Mouse (Mus musculus) limb, embryonic 15.5 days (tissue): ENCODE measurements at regions not wholly inside any gene's neighbourhood (a gene's known extent, or its start where the extent isn't known, plus 50 kb on each side); places are given as distances from the start of the nearest gene placed in this dataset.

Experiments
- ATAC-seq: fragments of 200-750 bp; cut with Nextera tagmentation; 2 replicates; pipeline ENCODE4 v1.8.0; 2017; ENCODE audit warnings: low read depth, moderate TSS enrichment; ENCODE audit not compliant: insufficient number of reproducible peaks, low FRiP score, low TSS enrichment
- H3K27ac ChIP-seq: fragments of 300-500 bp; sonication (generic); 2 replicates; pipeline ENCODE4 v1.5.1; 2015; ENCODE audit warnings: moderate library complexity, mild to moderate bottlenecking, inconsistent platforms
- H3K27me3 ChIP-seq: fragments of 300-500 bp; sonication (generic); 2 replicates; pipeline ENCODE4 v1.6.1; 2015; ENCODE audit warnings: inconsistent platforms
- H3K36me3 ChIP-seq: fragments of 300-500 bp; sonication (generic); 2 replicates; pipeline ENCODE4 v1.6.1; 2015; ENCODE audit warnings: inconsistent platforms
- H3K4me1 ChIP-seq: fragments of 300-500 bp; sonication (generic); 2 replicates; pipeline ENCODE4 v1.6.1; 2015; ENCODE audit warnings: inconsistent platforms
- H3K4me2 ChIP-seq: fragments of 300-500 bp; sonication (generic); 2 replicates; pipeline ENCODE4 v1.6.1; 2015; ENCODE audit warnings: mild to moderate bottlenecking, inconsistent platforms
- H3K4me3 ChIP-seq: fragments of 300-500 bp; sonication (generic); 2 replicates; pipeline ENCODE4 v1.5.1; 2015; ENCODE audit warnings: mild to moderate bottlenecking, inconsistent platforms
- H3K9ac ChIP-seq: fragments of 300-500 bp; sonication (generic); 2 replicates; pipeline ENCODE4 v1.6.1; 2015; ENCODE audit warnings: inconsistent platforms
- H3K9me3 ChIP-seq: fragments of 300-500 bp; sonication (generic); 2 replicates; pipeline ENCODE4 v1.6.1; 2016; ENCODE audit warnings: inconsistent platforms
- WGBS: fragments of 180-500 bp; shearing (Covaris S2); methylation state at CpG from one replicate; pipeline ENCODE4 v1.1.7; 2015; 5-methylcytosine and 5-hydroxymethylcytosine counted together

GRCm38 (mm10) chr8:89563544-89563943 is 519.6 kb upstream of the Sall1 start:
- H3K4me2 ChIP-seq, result no peak overlapping the region
- no peak overlapping the region for H3K27ac ChIP-seq
- H3K36me3 ChIP-seq, result no peaks in the 10 kb centered on the region
- no peaks in the 10 kb centered on the region for H3K9me3 ChIP-seq
- H3K9ac ChIP-seq, result no peak overlapping the region
- H3K4me1 ChIP-seq, result no peaks in the 10 kb centered on the region
- ATAC-seq, result no peak
- H3K4me3 ChIP-seq, result no peak overlapping the region
- H3K27me3 ChIP-seq, result peaks cover 45% of the 10 kb centered on the region
- WGBS, result 32% methylated on average over 2 of the region's 2 CpGs

- Histone ChIP-seq H3K27me3 (peaks cover 36% of the 10 kb centered on the region), H3K4me3 (no peak overlapping the region), H3K27ac (no peak overlapping the region), H3K4me2 (no peak overlapping the region), H3K4me1 (no peaks in the 10 kb centered on the region), H3K9ac (no peak overlapping the region), H3K9me3 (no peaks in the 10 kb centered on the region), H3K36me3 (no peaks in the 10 kb centered on the region)
- no peak for ATAC-seq
- WGBS, result 35% methylated on average over 8 of the region's 8 CpGs
Measured at GRCm38 (mm10) chr8:89562597-89562996, 518.6 kb upstream of the Sall1 start.

- Histone ChIP-seq H3K4me2 (no peak overlapping the region), H3K9ac (no peak overlapping the region), H3K36me3 (no peaks in the 10 kb centered on the region), H3K4me3 (no peak overlapping the region), H3K4me1 (no peaks in the 10 kb centered on the region), H3K9me3 (no peaks in the 10 kb centered on the region), H3K27ac (no peak overlapping the region), H3K27me3 (no peaks in the 10 kb centered on the region)
- no peak for ATAC-seq
- 15% methylated on average over 3 of the region's 3 CpGs for WGBS
Measured at GRCm38 (mm10) chr8:89541231-89541630, 497.3 kb upstream of the Sall1 start.

DNA sequence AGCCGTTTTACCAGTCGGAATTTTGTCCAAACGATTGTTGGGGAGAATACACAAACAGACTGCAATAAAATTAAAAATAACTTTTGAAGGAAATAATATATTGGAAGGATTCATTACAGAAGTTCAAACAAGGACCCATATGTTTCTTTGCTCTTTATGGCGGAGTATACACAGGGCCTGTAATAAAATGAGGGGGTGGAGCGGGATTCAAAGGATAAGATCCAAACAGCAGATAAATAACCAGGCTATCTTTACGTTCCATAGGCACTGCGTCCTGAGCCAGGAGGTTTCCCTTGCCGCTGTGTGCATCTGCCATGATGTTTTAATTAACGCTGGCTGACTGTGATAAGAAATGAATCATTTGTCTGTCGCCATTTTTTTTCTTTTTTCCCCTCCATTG is 490.6 kb upstream of the Sall1 start:
- Histone ChIP-seq H3K9ac (no peak overlapping the region), H3K36me3 (no peaks in the 10 kb centered on the region), H3K4me2 (no peak overlapping the region), H3K4me3 (no peak overlapping the region), H3K27ac (no peak overlapping the region), H3K9me3 (no peaks in the 10 kb centered on the region), H3K4me1 (peaks cover 4% of the 10 kb centered on the region; the same call in 1 of the 2 replicates), H3K27me3 (no peaks in the 10 kb centered on the region)
- 25% methylated on average over 10 of the region's 10 CpGs for WGBS
- ATAC-seq, result no peak

DNA sequence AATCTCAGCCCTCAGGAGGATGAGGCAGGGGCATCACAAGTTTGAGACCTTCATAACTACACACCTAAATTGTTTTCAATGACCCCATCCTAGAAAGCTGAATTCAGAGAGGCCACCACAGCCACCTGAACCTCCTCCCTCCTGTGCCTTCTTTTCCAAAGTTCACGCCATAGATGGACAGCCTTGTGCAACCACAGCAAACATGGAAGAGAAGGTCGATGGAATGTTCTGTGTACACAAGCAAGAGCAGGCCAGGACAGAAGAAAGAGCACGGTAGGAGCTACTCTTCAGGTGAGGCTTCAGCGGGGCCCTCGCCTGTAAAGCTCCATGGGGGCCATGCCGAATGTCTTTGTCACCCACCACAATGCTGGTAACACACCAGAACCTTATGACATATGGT is 481.1 kb upstream of the Sall1 start:
- Histone ChIP-seq H3K9me3 (no peaks in the 10 kb centered on the region), H3K27me3 (0 out of 2 replicates have a peak, but pooled peaks cover 4% of the 10 kb centered on the region), H3K4me2 (no peak overlapping the region), H3K36me3 (no peaks in the 10 kb centered on the region), H3K9ac (no peak overlapping the region), H3K27ac (no peak overlapping the region), H3K4me3 (no peak overlapping the region), H3K4me1 (no peaks in the 10 kb centered on the region)
- WGBS, result 86% methylated on average over 6 of the region's 6 CpGs
- ATAC-seq, result no peak

DNA sequence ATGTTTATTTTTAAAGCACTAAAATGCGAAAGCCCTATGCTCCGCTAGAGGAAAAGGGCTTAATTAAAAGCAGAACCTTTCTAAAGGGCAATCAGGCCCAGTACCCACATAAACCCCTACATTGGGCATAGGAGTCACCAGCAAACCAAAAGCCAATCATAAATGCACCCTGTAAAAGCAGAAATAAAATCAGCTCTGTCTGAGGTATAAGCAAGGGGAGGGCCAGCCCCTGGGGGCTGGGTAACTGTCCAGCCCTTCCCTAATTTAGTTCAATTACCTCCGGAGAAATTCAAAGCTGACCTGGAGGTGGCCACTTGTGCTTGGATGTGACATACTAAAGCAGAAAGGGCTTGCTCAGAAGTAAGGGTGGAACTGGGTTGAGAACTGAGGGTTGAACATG is 479.4 kb upstream of the Sall1 start:
- Histone ChIP-seq H3K4me1 (no peaks in the 10 kb centered on the region; the same call in 1 of the 2 replicates), H3K9ac (no peak overlapping the region), H3K27me3 (0 out of 2 replicates have a peak, but pooled peaks cover 4% of the 10 kb centered on the region), H3K4me2 (no peak overlapping the region), H3K4me3 (no peak overlapping the region), H3K27ac (no peak overlapping the region), H3K9me3 (no peaks in the 10 kb centered on the region), H3K36me3 (no peaks in the 10 kb centered on the region)
- WGBS, result 42% methylated on average over 3 of the region's 3 CpGs
- ATAC-seq, result no peak

DNA sequence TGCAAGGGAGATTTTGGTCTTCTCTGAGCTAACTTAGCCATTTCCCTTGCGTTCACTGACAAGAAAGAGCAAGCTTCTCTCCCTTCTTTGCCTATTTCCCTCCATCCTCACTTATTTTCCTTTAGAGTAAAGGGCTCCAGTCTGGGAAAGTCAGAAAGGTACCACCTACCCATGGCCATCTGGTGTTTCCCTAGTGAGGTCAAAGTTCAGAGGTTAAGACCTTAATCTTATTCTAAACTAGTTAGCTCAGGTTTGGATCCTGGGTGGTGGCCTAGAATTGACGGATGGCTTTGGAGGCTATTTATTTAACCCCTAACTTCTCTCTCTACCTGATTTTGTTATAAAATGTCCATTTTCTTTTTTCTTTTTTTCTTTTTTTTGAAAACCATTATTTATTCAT is 472.6 kb upstream of the Sall1 start:
- Histone ChIP-seq H3K4me2 (no peak overlapping the region), H3K36me3 (no peaks in the 10 kb centered on the region), H3K27me3 (no peaks in the 10 kb centered on the region), H3K9ac (no peak overlapping the region), H3K27ac (no peak overlapping the region), H3K4me3 (no peak overlapping the region), H3K4me1 (no peaks in the 10 kb centered on the region; the same call in 1 of the 2 replicates), H3K9me3 (no peaks in the 10 kb centered on the region)
- WGBS, result 63% methylated on average over 2 of the region's 2 CpGs
- no peak for ATAC-seq

GRCm38 (mm10) chr8:89514270-89514669 is 470.3 kb upstream of the Sall1 start:
- 41% methylated on average over 3 of the region's 3 CpGs for WGBS
- Histone ChIP-seq H3K4me1 (no peaks in the 10 kb centered on the region), H3K4me2 (no peak overlapping the region), H3K27me3 (no peaks in the 10 kb centered on the region), H3K9me3 (no peaks in the 10 kb centered on the region), H3K9ac (no peak overlapping the region), H3K36me3 (no peaks in the 10 kb centered on the region), H3K4me3 (no peak overlapping the region), H3K27ac (no peak overlapping the region)
- no peak for ATAC-seq

- no peak overlapping the region for H3K4me2 ChIP-seq
- no peak for ATAC-seq
- no peaks in the 10 kb centered on the region for H3K9me3 ChIP-seq
- no peak overlapping the region for H3K9ac ChIP-seq
- 33% methylated on average over 6 of the region's 6 CpGs for WGBS
- no peaks in the 10 kb centered on the region for H3K27me3 ChIP-seq
- no peaks in the 10 kb centered on the region for H3K36me3 ChIP-seq
- peaks cover 4% of the 10 kb centered on the region; the same call in 1 of the 2 replicates for H3K4me1 ChIP-seq
- no peak overlapping the region for H3K4me3 ChIP-seq
- H3K27ac ChIP-seq, result no peak overlapping the region
Measured at GRCm38 (mm10) chr8:89507639-89508038, 463.7 kb upstream of the Sall1 start.

DNA sequence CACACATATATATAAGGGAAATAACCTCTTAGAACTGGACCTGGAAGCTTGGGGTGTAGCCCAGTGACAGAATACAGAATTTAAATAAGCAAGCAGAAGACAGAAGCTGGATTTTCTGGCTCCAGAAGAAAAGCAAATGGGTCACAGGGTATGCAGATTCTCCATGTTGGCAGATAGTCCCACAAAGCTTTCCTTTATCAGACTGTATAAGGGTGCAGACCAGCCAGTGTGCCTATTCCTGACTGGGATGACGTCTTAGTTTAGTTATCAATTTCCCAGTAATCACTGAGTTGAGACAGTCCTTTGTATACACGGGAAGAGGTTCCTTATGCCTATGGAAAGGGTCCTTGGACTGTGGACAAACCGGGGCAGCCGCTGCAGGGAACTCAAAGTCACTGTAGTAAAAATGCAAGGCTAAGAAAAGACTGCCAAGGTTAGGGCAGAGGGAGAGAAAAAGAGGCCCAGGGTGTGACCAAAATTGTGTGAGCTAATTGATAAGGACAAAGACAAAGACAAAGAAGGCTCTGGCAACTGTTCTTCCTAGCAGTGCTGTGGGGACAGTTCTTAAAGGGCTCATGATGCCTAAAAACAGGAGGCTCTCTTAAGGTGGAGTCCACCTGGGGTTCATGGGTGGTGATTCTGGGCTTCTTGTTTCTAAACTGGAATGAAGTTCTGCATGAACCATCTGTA is 459.7 kb upstream of the Sall1 start:
- Histone ChIP-seq H3K4me3 (no peak overlapping the region), H3K4me1 (peaks cover 5% of the 10 kb centered on the region; the same call in 1 of the 2 replicates), H3K27me3 (peaks cover 4% of the 10 kb centered on the region; the same call in 1 of the 2 replicates), H3K4me2 (no peak overlapping the region), H3K36me3 (no peaks in the 10 kb centered on the region), H3K27ac (no peak overlapping the region), H3K9me3 (no peaks in the 10 kb centered on the region), H3K9ac (no peak overlapping the region)
- no peak for ATAC-seq
- 85% methylated on average over 4 of the region's 4 CpGs for WGBS

DNA sequence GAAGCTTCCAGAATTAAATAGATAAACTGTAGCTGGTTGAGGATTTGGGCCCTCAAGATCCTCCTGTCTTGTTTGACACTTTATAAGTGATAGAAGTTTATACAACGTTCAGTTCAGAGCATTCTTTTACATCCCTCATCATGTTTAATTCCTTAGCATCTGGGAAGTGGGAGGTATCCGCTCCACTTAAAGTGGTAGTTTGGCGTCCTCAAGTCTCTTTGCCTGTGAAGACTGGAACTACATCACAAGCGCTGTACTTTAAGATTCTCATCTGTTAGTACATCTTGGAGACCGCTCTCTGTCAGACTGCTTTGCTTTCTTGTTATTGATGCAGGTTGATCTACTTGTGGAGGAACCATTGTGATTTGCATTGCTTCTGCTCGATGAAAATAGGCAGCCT is 459.1 kb upstream of the Sall1 start:
- Histone ChIP-seq H3K4me1 (peaks cover 9% of the 10 kb centered on the region; the same call in 1 of the 2 replicates), H3K27me3 (peaks cover 4% of the 10 kb centered on the region; the same call in 1 of the 2 replicates), H3K36me3 (no peaks in the 10 kb centered on the region), H3K4me3 (no peak overlapping the region), H3K9me3 (no peaks in the 10 kb centered on the region), H3K9ac (no peak overlapping the region), H3K27ac (no peak overlapping the region), H3K4me2 (no peak overlapping the region)
- WGBS, result 86% methylated on average over 6 of the region's 6 CpGs
- no peak for ATAC-seq

DNA sequence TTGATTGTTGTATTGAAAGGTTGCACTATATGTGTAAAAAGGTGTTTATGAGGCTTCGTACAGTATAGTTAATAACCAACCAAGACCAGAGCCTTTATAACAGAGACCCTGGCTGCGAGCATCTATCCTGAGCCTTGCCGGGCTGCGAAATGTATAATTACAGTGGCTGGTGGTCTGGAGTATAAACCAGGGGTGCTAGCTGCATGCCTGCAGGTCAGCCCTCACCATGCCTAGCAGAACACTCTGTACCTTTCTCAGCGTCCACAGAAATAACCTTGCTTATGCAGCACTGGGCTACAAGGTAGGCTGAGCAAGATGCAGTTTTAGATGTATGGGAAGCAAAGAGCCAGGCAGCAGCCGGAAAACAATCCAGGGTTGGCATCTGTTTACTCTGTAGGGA is 457.8 kb upstream of the Sall1 start:
- H3K27ac ChIP-seq, result no peak overlapping the region
- WGBS, result 39% methylated on average over 6 of the region's 6 CpGs
- H3K4me2 ChIP-seq, result no peak overlapping the region
- H3K36me3 ChIP-seq, result no peaks in the 10 kb centered on the region
- peaks cover 4% of the 10 kb centered on the region; the same call in 1 of the 2 replicates for H3K27me3 ChIP-seq
- H3K4me3 ChIP-seq, result no peak overlapping the region
- no peak for ATAC-seq
- no peak overlapping the region for H3K9ac ChIP-seq
- no peaks in the 10 kb centered on the region for H3K9me3 ChIP-seq
- 0 out of 2 replicates have a peak, but pooled peaks cover 8% of the 10 kb centered on the region for H3K4me1 ChIP-seq
